Mouse (Mus musculus) urinary bladder, postnatal 4 days (tissue): ENCODE measurements around the gene Slc25a25.
"Not testable (repeated sequence)": the region's sequence is repeated elsewhere in the genome, so short reads cannot be mapped to it uniquely, and the experiment has no call there.

ENCODE experiments used
- DNase-seq, 2 experiments: peaks; one replicate each; pipeline ENCODE4 v3.0.0; 2021 to 2022; ENCODE audit warnings: low spot score in 2 of 2

The Slc25a25 gene

DNA sequence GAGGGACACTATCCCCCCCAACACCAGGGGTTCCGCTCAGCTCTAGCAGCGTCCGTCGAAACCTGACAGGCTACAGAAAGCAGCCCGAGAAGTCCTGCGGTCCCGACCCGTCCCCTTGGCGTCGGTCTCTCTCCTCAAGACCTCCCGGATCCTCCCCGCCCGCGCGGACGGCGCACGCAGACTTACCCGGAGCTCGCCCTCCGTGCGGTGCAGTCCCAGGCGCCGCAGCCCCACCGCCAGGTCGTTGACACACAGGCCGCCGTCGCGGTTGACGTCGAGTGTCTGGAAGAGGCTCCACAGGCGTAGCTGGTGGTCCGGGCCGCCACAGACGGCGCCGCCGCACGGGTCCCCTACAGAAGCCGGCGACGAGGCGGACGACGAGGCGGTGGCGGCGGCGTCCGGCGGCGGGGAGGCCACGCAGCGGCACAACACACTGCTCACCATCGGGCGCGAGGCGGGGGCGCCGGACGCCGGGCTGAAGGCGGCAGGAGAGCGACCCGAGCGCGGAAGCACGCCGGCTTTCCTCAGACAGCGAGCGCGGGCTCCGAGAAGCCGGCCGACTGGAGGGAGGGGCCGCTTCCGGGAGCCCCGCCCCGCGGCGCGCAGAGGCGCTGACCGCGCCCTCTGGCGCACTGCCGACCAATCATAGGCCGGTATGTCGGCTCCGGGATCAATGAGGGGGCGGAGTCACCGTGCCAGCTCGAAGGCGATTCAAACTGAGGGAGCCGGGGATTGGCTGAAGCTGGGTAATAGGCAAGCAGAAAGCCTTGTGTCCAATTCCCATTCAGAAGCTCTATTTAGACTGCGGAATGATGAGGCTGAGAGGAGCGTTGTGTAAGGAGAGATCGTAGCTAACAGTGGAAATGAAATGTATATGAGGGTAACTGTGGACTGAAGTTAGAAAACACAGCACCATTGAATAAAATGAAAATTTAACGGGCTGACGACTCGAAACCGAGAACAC lies at the start of gene Slc25a25:
Gene Slc25a25, minus strand, starts transcription at position 565 of the 964 bp plus-strand sequence.
- peak; percentile 96 to 98 for DNase-seq

DNA sequence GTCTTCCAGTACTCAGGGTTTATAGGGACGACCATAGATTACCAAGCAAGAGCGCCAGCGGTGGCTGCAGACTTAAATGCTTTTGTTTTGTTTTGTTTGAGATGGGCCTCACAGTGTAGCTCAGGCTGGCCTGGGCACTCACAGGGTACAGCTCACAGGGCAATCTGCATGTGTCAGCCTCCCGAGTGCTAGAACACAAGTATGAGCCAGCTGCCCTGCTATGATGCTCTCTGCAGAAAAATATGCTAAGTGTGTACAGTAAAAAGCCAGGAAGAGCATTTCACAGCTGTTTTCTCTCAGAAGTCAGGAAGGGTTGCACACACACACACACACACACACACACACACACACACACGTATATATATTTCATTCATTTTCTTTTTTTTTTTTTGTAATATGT lies 49.2 kb upstream of the Slc25a25 start:
- no peak for DNase-seq

DNA sequence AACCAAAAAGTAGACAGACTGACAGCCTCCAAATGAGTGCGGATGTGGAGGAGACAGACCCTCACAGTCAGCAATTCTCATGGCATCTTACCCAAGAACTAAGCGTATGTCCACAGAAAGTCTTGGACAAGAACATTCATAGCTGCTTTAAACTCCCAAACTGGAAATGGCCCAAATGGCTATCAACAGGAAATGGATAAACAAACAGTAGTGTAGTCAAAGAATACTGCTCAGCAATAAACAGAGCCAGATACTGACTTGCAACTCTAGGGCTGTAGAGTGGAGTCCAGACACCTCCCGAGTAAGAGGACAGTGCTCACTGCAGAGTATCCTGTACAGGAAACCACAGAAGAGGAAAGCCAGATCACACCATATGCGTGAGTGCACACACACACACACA lies 48.1 kb upstream of the Slc25a25 start:
- DNase-seq = no peak

DNA sequence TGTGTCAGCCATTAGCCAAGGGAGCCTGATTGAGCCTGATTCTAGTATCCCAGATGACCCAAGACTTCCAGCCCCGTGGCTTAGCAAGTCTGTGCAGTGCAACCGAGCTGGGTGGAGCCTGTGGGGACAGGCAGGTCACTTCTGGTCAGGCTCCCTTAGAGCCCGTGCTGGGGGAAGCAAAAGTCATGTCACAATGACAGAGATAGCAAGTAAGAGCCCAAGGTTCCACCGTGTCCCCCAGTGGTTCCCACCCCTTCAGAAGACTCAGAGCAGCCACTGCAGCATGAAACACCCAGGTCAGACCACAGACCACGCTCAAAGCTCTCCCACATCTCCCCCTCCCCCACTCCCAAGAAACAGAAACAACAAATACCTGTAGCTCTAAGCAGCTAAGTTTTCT lies 44.9 kb upstream of the Slc25a25 start:
- DNase-seq = no peak

DNA sequence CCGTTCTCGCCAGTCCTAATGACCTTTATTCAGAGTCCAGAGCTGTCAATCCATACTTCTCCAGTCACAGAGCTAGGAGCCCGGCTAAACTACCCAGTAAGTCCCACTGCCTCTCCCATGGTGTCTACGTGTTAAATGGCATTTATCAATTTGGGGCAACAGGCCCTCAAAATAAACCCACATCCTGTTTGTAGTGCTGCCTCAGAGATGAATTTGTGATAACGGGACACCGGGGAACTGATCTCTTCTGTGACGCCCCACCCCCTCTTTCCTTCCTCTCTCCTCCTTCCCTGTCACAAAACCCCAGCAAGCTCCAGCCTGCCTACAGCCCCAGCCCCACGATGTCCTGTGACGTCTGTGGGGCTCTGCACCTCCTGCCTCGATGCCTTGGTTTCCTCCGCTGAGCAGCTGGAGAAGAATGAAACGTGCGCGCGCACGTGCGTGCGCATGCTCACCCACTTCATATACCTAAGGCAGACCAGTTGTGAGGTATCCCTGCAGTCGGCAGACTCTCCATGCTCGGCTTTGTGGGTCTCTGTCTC lies 44.0 kb upstream of the Slc25a25 start:
- DNase-seq = no peak

DNA sequence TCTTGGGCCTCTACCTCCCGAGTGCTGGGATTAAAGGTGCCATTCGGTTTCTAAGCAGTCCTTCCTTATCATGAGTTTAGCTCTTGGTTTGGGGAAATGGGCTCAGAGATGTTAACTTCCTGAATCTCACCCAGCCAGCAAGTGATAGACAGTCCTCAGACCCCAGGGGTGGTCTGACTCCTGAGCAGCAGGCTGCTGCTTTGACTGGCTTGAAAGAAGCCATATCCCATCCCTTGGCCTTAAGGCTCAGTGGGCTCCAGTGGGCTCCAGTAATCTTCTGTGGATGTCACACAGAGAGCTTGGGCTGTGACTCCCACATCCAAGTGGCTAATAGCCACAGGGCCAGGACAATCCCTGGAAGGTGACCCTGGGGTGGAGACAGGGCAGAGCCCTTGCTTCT lies 43.3 kb upstream of the Slc25a25 start:
- DNase-seq = no peak

DNA sequence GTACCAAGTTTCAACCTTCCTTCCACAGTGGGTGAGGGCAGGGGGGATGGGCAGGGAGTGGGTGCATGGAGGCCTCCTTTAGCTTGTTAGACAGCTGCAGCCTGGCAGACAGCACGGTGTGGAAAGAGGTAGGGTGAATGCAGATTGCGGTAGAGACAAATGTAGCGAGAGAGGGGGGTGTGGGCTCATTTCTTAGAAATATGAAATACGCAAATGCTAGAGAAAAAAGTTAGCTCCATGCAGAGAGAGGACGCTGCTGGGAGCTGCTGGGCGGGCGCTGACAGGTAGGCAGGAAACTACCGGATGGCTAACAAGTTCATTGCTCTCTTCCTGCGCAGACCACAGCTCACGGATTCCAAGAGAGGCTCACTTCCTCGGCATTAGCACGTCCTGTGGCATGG lies 42.1 kb upstream of the Slc25a25 start:
- no peak for DNase-seq

DNA sequence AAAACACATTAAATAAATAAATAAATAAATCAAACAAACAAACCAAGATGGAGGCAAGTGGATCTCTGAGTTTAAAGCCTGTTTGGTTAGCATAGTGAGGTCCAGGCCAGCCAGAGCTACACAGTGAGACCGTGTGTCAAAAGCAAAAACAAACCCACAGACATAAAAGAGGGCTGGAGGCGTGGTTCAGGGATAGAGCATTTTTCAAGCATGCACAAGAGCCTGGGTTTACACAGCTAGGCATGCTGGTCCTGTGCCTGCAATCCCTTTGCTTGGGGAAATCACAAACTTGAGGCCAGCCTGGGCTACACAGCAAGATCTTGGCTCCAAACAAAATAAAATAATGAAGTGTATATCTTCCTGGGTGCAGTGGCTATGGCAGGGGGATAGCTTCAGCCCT lies 41.4 kb upstream of the Slc25a25 start:
- DNase-seq = no peak

DNA sequence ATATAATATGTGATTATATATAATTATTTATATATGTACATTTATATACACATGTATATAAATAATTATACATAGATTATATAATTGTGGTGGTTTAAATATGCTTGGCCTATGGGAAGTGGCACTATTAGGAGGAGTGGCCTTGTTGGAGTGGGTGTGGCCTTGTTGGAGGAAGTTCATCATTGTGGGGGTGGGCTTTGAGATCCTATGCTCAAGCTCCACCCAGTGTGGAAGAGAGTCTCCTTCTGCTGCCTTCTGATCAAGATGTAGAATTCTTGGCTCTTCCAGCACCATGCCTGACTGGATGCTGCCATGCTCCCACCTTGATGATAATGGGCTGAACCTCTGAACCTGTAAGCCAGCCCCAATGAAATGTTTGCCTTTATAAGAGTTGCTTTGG lies 39.5 kb upstream of the Slc25a25 start:
- not testable (repeated sequence) for DNase-seq

DNA sequence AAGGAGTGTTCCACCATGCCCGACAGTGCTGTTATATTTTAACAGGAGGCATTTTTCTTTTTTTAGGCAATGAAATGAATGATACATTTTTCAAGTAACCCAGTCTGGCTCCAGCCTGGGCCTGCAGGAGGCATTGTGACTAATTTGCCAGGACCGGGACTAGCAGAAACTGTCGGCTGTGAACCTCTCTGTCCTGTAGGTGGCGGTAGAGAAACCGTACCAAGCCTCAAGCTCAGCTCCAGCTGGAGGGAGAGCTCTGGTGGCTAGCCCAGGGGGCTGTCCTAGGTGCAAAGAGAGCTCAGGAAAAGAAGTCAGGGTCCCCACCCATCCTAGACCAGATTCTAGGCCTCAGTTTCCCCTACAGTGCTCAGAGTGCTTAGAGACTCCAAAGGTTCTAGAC lies 37.4 kb upstream of the Slc25a25 start:
- DNase-seq = peak; percentile 73 to 80

DNA sequence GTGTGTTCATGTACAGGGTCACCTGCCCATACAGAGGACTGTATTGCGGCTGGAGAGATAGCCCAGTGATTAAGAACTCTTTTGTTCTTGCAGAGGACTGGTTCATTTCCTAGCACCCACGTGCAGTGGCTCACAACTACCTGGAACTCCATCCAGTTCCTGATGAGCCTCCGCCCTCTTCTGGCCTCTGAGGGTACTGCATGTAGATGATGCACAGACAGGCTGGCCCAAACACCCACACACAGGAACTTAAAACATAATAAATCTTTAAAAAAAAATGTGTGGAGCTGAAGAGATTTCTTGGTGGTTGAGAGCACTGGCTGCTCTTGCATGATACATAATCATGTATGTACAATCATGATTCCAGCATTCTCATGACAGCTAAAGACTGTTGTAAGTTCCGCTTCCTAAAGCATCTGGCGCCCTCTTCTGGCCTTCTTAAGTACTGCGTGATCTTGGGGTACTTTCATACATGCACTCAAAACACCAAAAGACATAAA lies 35.9 kb upstream of the Slc25a25 start:
- DNase-seq = peak; percentile 77 to 94

DNA sequence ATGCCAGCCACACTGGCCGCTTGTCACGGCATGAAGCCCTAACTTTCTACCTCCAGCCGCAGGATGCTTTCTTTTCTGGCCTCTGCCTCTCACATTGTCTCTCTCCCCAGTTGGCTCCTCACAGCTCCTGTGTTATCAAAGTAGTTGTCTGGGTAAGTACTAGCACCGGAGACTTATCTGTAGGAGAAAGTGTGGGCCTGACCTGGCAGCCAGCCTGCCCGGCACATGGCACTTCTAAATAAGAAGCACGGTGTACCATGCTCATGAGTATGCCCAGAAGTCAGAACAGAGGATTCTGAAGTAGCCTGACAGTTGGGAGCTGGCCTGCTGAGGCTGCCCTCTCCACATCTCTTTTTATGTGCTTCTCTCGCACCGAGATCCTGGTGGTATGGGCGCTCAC lies 34.9 kb upstream of the Slc25a25 start:
- DNase-seq = no peak

DNA sequence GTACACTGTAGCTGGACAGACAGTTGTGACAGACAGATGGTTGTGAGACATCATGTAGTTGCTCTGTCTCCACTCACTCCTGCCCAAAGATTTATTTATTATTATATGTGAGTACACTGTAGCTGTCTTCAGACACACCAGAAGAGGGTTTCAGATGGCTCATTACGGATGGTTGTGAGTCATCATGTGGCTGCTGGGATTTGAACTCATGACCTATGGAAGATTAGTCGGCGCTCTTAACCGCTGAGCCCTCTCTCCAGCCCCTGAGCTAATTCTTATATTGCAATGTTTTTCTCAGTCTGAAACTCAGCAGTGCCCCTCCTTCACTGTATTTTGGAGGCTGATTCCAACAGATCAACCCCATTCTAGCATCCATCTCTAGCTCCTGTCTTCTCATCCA lies 34.5 kb upstream of the Slc25a25 start:
- no peak for DNase-seq

DNA sequence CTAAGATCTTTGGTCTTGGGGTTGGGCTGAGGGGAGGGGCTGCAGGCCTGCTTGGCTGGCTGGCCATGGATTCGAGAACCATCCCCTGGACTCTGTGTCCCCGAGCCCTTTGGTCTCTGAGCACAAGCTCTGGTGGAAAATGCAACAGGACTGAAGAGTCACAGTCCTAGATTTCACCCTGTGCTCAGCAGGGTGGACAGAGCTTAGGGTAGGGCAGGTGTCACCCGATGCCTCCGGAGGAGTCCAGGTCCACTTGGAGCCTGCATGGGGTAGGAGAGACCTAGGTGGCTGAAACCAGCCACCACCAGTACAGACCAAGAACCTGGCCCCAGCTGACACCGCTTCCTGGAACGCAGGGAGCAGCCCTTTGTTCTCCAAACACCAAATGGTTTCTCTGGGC lies 33.7 kb upstream of the Slc25a25 start:
- no peak for DNase-seq

DNA sequence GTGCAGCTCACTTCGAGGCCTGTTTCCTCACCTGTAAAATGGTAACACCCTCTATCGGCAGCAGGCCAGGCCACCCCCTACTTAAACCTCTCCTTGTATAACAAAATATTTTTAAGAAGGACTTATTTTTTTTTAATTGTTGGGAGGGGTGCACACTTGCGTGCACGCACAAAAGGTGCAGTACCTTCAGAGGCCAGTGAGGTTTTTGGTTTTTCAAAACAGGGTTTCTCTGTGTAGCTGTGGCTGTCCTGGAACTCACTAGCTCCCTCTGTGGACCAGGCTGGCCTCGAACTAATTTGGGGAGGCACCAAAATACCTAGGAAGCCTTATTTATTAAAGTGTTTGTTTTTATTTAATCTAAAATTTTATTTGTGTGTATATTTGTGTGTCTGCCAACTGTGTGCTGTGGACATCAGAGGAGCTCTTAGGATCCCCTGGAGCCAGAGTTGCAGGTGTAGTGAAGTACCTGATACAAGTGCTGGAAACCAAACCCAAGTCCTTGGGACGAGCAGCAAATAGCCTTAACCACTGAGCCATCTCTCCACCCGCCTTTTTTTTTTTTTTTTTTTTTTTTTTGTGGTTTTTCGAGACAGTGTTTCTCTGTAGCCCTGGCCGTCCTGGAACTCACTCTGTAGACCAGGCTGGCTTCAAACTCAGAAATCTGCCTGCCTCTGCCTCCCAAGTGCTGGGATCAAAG lies 32.1 kb upstream of the Slc25a25 start:
- no peak for DNase-seq

DNA sequence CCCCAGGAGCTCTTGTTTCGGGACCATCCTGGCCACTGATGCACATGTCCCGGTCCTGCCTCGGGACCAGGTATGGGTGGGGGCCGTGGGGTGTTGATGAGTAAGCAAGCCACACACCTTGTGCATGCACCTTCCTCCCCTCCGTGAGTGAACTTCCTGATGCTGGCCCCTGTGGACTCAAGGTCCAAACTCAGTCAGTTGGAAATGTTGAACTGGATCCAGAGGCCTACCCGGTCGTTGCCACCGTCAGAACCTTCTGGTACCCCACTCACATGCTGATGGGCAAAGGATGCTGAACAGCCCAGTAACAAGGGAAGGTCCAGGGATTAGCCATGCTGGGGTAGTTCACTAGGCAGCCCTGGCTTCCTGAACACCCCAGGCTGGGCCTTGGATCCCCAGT lies 31.1 kb upstream of the Slc25a25 start:
- DNase-seq = no peak

DNA sequence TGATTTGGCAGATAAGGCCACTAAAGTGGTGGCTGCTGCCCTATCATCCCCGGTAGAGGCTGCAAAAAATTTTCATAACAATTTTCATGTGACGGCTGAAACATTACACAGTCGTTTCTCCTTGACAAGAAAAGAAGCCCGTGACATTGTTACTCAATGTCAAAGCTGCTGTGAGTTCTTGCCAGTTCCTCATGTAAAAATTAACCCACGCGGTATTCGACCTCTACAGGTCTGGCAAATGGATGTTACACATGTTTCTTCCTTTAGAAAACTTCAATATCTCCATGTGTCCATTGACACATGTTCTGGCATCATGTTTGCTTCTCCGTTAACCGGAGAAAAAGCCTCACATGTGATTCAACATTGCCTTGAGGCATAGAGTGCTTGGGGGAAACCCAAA lies 24.1 kb upstream of the Slc25a25 start:
- not testable (repeated sequence) for DNase-seq

DNA sequence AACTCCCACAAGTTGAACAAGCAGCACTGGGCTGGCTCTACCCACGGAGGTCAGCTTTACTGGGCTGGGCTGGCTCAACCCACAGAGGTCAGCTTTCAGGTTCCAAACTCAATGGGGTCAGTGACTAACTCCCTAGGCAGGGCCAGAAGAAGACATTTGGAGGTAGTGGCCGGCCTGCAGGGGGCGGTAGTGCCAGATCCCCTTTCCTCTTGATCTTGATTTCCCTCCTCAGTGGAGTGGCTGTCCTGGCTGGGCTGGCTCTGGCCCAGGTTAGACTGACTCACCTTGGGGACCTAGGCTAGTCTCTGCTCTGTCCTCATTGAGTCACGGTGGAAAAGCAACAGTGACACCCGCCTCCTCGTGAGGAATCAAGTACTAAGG lies 20.4 kb upstream of the Slc25a25 start:
- DNase-seq = no peak

DNA sequence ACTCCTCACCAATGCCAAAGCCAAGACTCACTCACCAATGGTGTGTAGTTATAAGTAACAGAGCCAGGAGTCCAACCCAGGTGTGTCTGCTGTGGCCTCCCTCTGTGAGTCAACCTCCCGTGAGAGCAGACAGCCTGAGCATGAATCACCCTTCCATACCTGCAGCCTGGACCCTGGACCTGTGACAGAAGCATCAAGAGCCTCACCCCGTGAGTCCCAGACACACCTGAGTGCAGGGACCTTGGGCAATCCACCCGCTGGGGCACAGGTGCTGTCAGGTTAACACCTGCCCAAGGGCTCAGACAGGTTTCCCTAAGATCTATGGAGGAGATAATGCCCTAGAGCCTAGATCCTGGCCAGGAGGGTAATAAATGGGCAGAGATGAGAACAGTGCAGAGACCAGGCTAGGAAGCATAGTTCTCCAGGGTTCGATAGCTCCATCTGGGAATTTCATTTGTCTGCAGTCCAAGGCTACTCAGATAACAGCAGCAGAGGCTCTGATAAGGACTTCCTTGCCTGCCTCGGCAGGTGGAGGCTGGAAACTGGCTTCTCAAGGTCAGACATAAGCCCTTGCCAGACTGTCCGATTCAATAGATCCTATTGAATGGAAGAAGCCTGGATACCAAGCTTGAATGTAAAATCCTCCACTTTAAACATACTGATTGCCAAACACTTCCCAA lies 19.9 kb upstream of the Slc25a25 start:
- no peak for DNase-seq

DNA sequence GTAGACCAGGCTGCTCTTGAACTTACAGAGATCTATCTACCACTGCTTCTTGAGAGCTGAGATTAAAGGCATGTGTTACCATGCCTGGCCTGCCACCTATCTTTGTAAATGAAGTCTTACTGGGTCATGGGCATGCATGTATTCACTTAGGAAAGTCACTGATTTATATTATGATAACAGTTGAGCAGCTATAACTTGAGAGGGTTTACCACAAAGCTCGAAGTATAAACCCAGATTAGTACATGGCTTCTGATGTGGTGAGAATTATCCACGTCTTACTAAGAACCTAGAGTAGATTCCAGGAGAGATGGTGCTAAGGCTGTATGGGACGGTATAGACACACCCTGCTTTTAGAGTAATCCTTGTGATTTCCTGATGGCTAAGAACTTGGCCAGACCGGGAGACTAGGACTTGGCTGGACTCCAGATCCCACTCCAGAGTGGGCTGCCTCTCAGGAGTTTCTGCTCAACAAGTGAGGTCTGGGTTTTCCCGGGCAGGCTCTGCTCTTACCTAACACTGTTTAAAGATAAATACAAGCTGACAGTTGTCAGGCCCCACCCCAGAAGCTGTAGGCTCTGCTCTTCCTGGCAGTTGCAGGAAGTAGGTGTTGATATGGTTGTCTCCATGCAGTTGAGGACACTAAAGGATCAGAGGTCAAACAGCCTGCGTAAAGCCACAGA lies 13.1 kb upstream of the Slc25a25 start:
- DNase-seq = no peak

DNA sequence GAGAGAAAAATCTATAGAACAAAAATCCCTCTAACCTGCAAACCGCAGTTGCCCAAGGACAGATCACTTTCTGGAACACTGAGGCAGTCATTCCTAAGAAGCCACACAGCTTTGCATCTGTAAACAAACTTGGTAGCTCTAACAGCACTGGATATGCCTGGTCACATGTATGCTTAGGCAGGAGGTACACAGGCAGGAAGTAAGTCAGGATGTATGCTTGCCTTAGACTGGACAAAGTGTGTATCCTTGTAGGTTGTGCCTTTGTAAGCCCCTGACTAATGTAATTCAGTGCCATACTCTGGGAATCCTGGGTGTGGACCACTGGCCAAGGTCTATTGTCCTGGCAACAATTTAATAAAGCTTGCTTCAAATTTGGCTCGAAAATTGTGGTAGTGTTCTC lies 12.5 kb upstream of the Slc25a25 start:
- no peak for DNase-seq
